Mouse (Mus musculus) CD8-positive naive resting alpha-beta T cell, adult 2 months (primary cell): Measurements from ENCODE around the gene Tmem245.

Source experiments
- DNase-seq, 2 experiments: peaks; one replicate each; pipeline ENCODE4 v3.0.0; 2022; ENCODE audit warnings: low read depth in 2 of 2, low spot score in 2 of 2

The Tmem245 gene

GRCm38 (mm10) chr4:56820017-56820550, 127.2 kb downstream of the Tmem245 start:
- no peak for DNase-seq
